Mouse (Mus musculus) kidney, postnatal 0 days (tissue): ENCODE measurements around the gene Alpl. TPM values are rescaled to one million over a fixed set of nuclear protein-coding genes. Genes with fewer than 3 reads are reported as not detected.

Source experiments
- ATAC-seq: fragments of 200-750 bp; cut with Nextera tagmentation; replicated peaks from 2 replicates; pipeline ENCODE4 v1.8.0; 2017; ENCODE audit warnings: low read depth, moderate number of reproducible peaks, moderate TSS enrichment, moderate library complexity; ENCODE audit not compliant: low FRiP score
- DNase-seq: peaks from one replicate; pipeline ENCODE4 v3.0.0-alpha.2; 2016; ENCODE audit warnings: low spot score
- H3K27ac ChIP-seq: fragments of 300-500 bp; sonication (generic); 2 replicates; pipeline ENCODE4 v1.5.1; 2014; ENCODE audit warnings: mild to moderate bottlenecking
- H3K27me3 ChIP-seq: fragments of 300-500 bp; sonication (generic); 2 replicates; pipeline ENCODE4 v1.6.1; 2014; ENCODE audit warnings: low read length, mixed read lengths; ENCODE audit not compliant: insufficient read depth
- H3K36me3 ChIP-seq: fragments of 300-500 bp; sonication (generic); 2 replicates; pipeline ENCODE4 v1.6.1; 2014; ENCODE audit warnings: low read length, mixed read lengths; ENCODE audit not compliant: insufficient read depth
- H3K4me1 ChIP-seq: fragments of 300-500 bp; sonication (generic); replicated peaks from 2 replicates; pipeline ENCODE4 v1.6.1; 2014; ENCODE audit warnings: antibody characterized with exemption, low read length, mixed read lengths; ENCODE audit not compliant: insufficient read depth
- H3K4me2 ChIP-seq: fragments of 300-500 bp; sonication (generic); 2 replicates; pipeline ENCODE4 v1.6.1; 2014; ENCODE audit warnings: mild to moderate bottlenecking, low read length, moderate library complexity, mixed read lengths
- H3K4me3 ChIP-seq: fragments of 300-500 bp; sonication (generic); replicated peaks from 2 replicates; pipeline ENCODE4 v1.5.1; 2014; ENCODE audit warnings: low read depth, low read length
- H3K9ac ChIP-seq: fragments of 300-500 bp; sonication (generic); 2 replicates; pipeline ENCODE4 v1.6.1; 2014; ENCODE audit warnings: low read depth, low read length
- H3K9me3 ChIP-seq: fragments of 300-500 bp; sonication (generic); replicated peaks from 2 replicates; pipeline ENCODE4 v1.6.1; 2016; ENCODE audit warnings: low read length, inconsistent platforms, mixed read lengths
- CTCF ChIP-seq: IDR thresholded peaks from 2 replicates; pipeline ENCODE4 v1.5.1; 2016; ENCODE audit warnings: antibody characterized with exemption, low read depth, mild to moderate bottlenecking, moderate library complexity
- WGBS: fragments of 180-500 bp; shearing (Covaris S2); extraction: QIAGEN DNeasy Blood & Tissue Kit; methylation state at CpG from one replicate; pipeline ENCODE4 v1.1.7; 2014; 5-methylcytosine and 5-hydroxymethylcytosine counted together
- polyA plus RNA-seq: library from polyadenylated mRNA; unstranded; fragments of >200 nt; fragmentation: Nextera tagmentation; extraction: Ambion mirVana; gene quantifications from 2 replicates; pipeline ENCODE4 v1.2.1, GENCODE M21; 2015

The Alpl gene
- polyA plus RNA-seq, 1 experiment from 2014 or later = 34.3 TPM

GRCm38 (mm10) chr4:137706510-137706909, 89.7 kb downstream of the Alpl start:
- Histone ChIP-seq H3K9me3 (no peaks in the 10 kb centered on the region), H3K27me3 (no peaks in the 10 kb centered on the region), H3K9ac (no peak overlapping the region), H3K4me3 (no peak overlapping the region), H3K27ac (no peak overlapping the region), H3K36me3 (no peaks in the 10 kb centered on the region), H3K4me1 (no peaks in the 10 kb centered on the region), H3K4me2 (peak overlapping the region; percentile 68)
- 0 out of 2 replicates have a peak, but pooled peaks have one; percentile 9 for ATAC-seq
- 69% methylated on average over 7 of the region's 7 CpGs for WGBS
- no peak for DNase-seq
- no peak for TF ChIP-seq CTCF

DNA sequence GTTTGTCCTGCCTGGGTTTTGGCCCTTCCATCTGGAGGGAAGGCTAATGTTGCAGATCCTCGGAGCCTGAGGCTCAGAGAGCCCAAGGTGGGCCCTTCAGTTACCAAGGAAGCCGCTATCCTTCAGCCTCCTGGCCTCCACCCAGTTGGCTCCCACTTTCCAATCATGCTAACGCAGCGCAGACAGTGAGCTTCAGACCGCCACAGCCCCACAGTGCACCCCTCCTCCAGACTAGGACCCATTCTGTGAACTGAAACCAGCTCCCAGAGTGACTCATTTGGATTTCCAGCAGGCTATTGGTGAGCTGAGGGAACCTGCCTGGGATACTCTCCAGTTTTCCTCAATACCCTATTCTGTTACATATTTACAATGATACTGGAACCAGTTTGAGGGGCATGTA, 90.8 kb downstream of the Alpl start:
- Histone ChIP-seq H3K36me3 (no peaks in the 10 kb centered on the region), H3K27ac (no peak overlapping the region), H3K9ac (no peak overlapping the region), H3K4me1 (no peaks in the 10 kb centered on the region), H3K4me2 (no peak overlapping the region), H3K9me3 (no peaks in the 10 kb centered on the region), H3K4me3 (no peak overlapping the region), H3K27me3 (no peaks in the 10 kb centered on the region)
- DNase-seq (no peak), ATAC-seq (no peak)
- WGBS = 81% methylated on average over 5 of the region's 5 CpGs
- no peak for TF ChIP-seq CTCF

DNA sequence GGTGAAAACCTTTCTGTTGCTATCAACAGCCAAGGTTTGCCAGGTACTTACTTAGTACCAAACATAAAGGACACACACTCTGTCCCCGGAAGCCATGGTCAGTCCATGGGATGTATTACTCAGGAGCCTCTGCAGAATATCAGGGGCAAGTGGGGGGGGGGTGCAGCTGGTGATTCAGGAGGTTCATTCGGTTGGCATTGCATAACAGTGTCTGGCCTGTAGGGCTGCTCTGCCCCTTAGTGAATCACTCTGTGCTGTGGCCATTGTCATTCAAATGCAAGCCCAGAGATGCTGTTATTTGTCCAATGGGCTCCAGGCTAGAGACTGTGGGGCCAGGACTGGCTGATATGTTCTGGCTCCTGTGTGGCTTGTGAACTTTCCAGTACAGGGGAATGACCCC, 91.6 kb downstream of the Alpl start:
- WGBS = 78% methylated on average over 2 of the region's 2 CpGs
- H3K27ac ChIP-seq = no peak overlapping the region
- no peaks in the 10 kb centered on the region for H3K36me3 ChIP-seq

DNA sequence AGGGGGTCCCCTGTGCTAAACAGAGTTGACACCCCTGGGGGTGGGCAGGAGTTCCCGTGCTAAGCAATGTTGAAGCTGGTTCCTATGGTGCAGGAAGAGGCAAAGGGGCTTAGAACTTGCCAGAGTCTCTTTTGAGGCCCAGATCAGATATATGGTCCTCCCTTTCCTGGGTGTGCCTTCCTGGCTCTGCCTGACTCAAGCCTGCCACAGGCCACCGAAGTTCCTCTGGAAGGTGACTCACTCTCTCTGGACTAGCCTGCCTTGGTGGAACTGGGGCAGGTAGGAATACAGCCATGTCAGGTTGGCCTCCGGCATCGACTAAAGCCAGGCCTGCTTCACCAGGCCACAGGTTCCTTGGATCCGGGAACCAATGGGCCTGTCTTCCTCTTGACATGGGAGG, 93.1 kb downstream of the Alpl start:
- Histone ChIP-seq H3K9me3 (no peaks in the 10 kb centered on the region), H3K4me2 (no peak overlapping the region), H3K27me3 (no peaks in the 10 kb centered on the region), H3K9ac (no peak overlapping the region), H3K4me1 (no peaks in the 10 kb centered on the region), H3K27ac (no peak overlapping the region), H3K4me3 (no peak overlapping the region), H3K36me3 (no peaks in the 10 kb centered on the region)
- no peak for ATAC-seq
- WGBS = 83% methylated on average over 5 of the region's 5 CpGs
- no peak for TF ChIP-seq CTCF
- no peak for DNase-seq

More for the DNA sequence above, 91.6 kb downstream of the Alpl start:
- Histone ChIP-seq H3K4me3 (no peak overlapping the region), H3K27me3 (no peaks in the 10 kb centered on the region), H3K4me2 (no peak overlapping the region), H3K9ac (no peak overlapping the region), H3K4me1 (no peaks in the 10 kb centered on the region), H3K9me3 (no peaks in the 10 kb centered on the region)
- no peak for ATAC-seq
- TF ChIP-seq CTCF = no peak
- DNase-seq = no peak

DNA sequence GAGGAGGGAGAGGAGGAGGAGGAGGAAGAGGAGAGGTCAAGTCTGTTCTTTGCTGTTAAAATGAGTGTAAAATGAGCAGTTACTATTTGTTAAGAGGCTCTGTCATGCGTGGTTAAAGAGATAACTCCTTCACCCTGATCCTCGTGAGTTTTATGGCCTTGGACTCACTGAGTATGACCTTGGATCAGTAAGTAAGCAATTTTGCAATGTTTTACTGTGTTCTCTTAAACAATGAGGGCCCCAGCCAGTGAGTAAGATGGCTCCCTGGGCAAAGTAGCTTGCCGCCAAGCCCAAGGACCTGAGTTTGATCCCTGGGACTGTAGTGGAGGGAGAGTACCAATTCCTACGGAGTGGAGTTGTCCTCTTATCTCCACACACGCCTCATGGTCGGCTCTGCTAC, 95.2 kb downstream of the Alpl start:
- no peaks in the 10 kb centered on the region for H3K27me3 ChIP-seq

GRCm38 (mm10) chr4:137699264-137700211, 96.6 kb downstream of the Alpl start:
- no peak overlapping the region for H3K4me3 ChIP-seq
- H3K4me1 ChIP-seq = peaks cover 9% of the 10 kb centered on the region
- no peaks in the 10 kb centered on the region for H3K27me3 ChIP-seq
- peak overlapping the region; percentile 75 for H3K27ac ChIP-seq
- WGBS = 58% methylated on average over 21 of the region's 21 CpGs
- DNase-seq (no peak), ATAC-seq (no peak)
- no peak overlapping the region for H3K4me2 ChIP-seq
- H3K36me3 ChIP-seq = no peaks in the 10 kb centered on the region
- H3K9ac ChIP-seq = no peak overlapping the region
- H3K9me3 ChIP-seq = no peaks in the 10 kb centered on the region
- TF ChIP-seq CTCF = no peak

More for the DNA sequence above, 95.2 kb downstream of the Alpl start:
- ATAC-seq = no peak
- H3K4me1 ChIP-seq = peaks cover 9% of the 10 kb centered on the region
- no peak overlapping the region for H3K9ac ChIP-seq
- no peak overlapping the region for H3K27ac ChIP-seq
- no peak overlapping the region for H3K4me3 ChIP-seq
- no peak overlapping the region for H3K4me2 ChIP-seq
- DNase-seq = no peak
- H3K36me3 ChIP-seq = no peaks in the 10 kb centered on the region
- 45% methylated on average over 6 of the region's 6 CpGs for WGBS
- no peaks in the 10 kb centered on the region for H3K9me3 ChIP-seq
- no peak for TF ChIP-seq CTCF
